Mouse (Mus musculus) cerebellum, adult 18-20 months (tissue): ENCODE measurements around the gene Abhd4.

Experiments
- DNase-seq, 2 experiments: peaks; one replicate each; pipeline ENCODE4 v3.0.0; 2021

Abhd4 gene

DNA sequence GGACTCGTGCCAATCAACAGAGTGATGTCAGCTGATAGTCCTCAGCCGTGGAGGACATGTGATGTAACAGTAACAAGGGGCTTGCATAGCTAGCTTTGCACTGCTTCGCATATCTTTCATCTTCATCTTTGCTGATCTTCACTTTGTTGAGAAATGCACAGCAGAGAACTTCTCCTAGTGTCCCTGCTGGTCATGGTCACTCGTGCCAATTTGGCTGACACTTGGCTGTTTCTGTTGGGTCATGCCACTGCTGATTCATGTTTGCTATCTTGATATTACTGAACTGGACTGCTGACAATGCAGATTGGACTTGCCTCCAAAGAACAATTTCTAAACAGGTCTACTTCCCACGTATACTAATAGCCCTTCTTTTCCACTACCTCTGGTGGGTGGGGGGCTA lies 46.1 kb downstream of the Abhd4 start:
- no peak for DNase-seq

DNA sequence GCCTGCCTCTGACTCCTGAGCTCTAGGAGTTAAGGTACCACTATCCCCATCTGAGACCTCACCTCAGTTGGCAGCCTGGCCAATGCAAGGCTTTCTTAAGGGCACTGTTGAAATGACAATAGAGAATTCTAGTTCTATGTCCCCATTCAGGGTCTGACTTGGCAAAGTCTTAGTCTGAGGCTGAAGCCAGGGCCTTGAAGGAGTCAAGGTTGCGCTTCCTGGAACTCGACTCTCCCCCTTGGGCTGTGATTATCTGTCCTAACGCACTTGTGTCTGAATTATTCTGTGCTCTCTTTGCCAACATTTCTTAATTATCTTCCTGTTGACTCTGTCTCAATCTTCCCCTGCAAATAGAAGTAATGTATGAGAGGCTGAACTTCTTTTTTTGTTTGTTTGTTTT lies 46.7 kb downstream of the Abhd4 start:
- DNase-seq = no peak

DNA sequence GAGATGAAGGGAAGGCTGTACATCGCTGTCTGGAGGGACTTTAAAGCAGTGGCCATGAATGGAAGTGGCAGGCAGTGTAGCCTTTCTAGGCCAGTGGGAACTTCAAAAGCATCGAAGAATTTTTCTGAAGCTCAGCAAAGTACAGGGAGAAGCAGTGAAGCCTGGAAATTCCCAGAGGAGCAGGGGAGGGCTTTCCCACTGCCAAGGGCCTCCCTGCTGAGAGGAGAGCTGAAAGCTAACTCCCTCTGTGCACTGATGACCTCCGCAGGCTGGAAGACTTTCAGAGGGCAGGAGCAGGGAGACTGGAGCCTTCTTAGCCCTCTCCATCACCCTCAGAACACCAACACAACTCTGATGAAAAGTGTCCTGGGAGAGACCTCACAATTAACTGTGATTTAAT lies 57.8 kb downstream of the Abhd4 start:
- DNase-seq = no peak
